Mouse (Mus musculus): ENCODE measurements at regions not wholly inside any gene's neighbourhood (a gene's known extent, or its start where the extent isn't known, plus 50 kb on each side); places are given as distances from the start of the nearest gene placed in this dataset.

- CTCF ChIA-PET, result interaction anchor here (1.1 to 1.3 kb wide), 3 partner anchors 10 to 282 kb away, joined by 3 read pairs; no protein-coding TSS in a partner anchor
- no peak for ATAC-seq
- no peaks in the 10 kb centered on the region for H3K27me3 ChIP-seq
- TF ChIP-seq CTCF (IDR thresholded peaks at IDR 0.05), result no peak
- POLR2A ChIA-PET, result interaction anchor here (0.6 to 0.9 kb wide), 2 partner anchors 12 to 352 kb away, joined by 3 read pairs; no protein-coding TSS in a partner anchor
- no peak for DNase-seq (ENCODE audit: low read depth, low spot score)
- in situ Hi-C loops (cut with MboI; ENCODE audit: low pct_unique_long_range_greater_than_20kb), result no loop called here
Observed at GRCm38 (mm10) chr10:111576395-111577069, 70.4 kb downstream of the Phlda1 start.

- DNase-seq (ENCODE audit: low read depth, low spot score), result no peak
- no peak for TF ChIP-seq CTCF (IDR thresholded peaks at IDR 0.05)
- ChIA-PET CTCF (interaction anchor here (1.4 kb wide), 1 partner anchor 16 kb away, joined by 3 read pairs; no protein-coding TSS in a partner anchor), POLR2A (interaction anchor here (0.6 kb wide), 1 partner anchor 73 kb away, joined by 3 read pairs; no protein-coding TSS in a partner anchor)
- in situ Hi-C loops (cut with MboI; ENCODE audit: low pct_unique_long_range_greater_than_20kb), result no loop called here
- no peak for ATAC-seq
- H3K27me3 ChIP-seq, result no peaks in the 10 kb centered on the region
Observed at GRCm38 (mm10) chr10:111578536-111578935, 72.5 kb downstream of the Phlda1 start.

- DNase-seq (ENCODE audit: low read depth, low spot score), result no peak
- in situ Hi-C loops (cut with MboI; ENCODE audit: low pct_unique_long_range_greater_than_20kb), result no loop called here
- CTCF ChIA-PET, result interaction anchor here (1.2 to 1.6 kb wide), 3 partner anchors 21 to 40 kb away, joined by 3 to 4 read pairs (median 3); no protein-coding TSS in a partner anchor
- ATAC-seq, result no peak
- TF ChIP-seq CTCF (IDR thresholded peaks at IDR 0.05), result no peak
- POLR2A ChIA-PET, result interaction anchor here (0.6 kb wide), 1 partner anchor 373 kb away, joined by 3 read pairs; no protein-coding TSS in a partner anchor
- no peaks in the 10 kb centered on the region for H3K27me3 ChIP-seq
Observed at GRCm38 (mm10) chr10:111579481-111579880, 73.4 kb downstream of the Phlda1 start.

GRCm38 (mm10) chr10:111580401-111581100 lies 74.5 kb downstream of the Phlda1 start:
- no peak for TF ChIP-seq CTCF (IDR thresholded peaks at IDR 0.05)
- no peak for ATAC-seq
- CTCF ChIA-PET, result interaction anchor here (1.3 to 1.6 kb wide), 3 partner anchors 15 to 41 kb away, joined by 3 to 5 read pairs (median 3); no protein-coding TSS in a partner anchor
- POLR2A ChIA-PET, result no interaction called here
- H3K27me3 ChIP-seq, result no peaks in the 10 kb centered on the region
- no peak for DNase-seq (ENCODE audit: low read depth, low spot score)
- in situ Hi-C loops (cut with MboI; ENCODE audit: low pct_unique_long_range_greater_than_20kb), result loop anchor here (5.0 kb wide), 1 partner anchor 73 kb away; the partner anchor contains the start of gene Phlda1

GRCm38 (mm10) chr10:111581847-111582246 lies 75.8 kb downstream of the Phlda1 start:
- TF ChIP-seq CTCF (IDR thresholded peaks at IDR 0.05), result no peak
- in situ Hi-C loops (cut with MboI; ENCODE audit: low pct_unique_long_range_greater_than_20kb), result loop anchor here (5.0 kb wide), 1 partner anchor 75 kb away; the partner anchor contains the start of gene Phlda1
- DNase-seq (ENCODE audit: low read depth, low spot score), result no peak
- POLR2A ChIA-PET, result no interaction called here
- ATAC-seq, result no peak
- CTCF ChIA-PET, result no interaction called here
- H3K27me3 ChIP-seq, result no peaks in the 10 kb centered on the region

GRCm38 (mm10) chr10:111582321-111583123 lies 76.4 kb downstream of the Phlda1 start:
- no peak for TF ChIP-seq CTCF (IDR thresholded peaks at IDR 0.05)
- ChIA-PET CTCF (no interaction called here), POLR2A (no interaction called here)
- DNase-seq (ENCODE audit: low read depth, low spot score), result no peak
- ATAC-seq, result no peak
- in situ Hi-C loops (cut with MboI; ENCODE audit: low pct_unique_long_range_greater_than_20kb), result loop anchor here (5.0 kb wide), 1 partner anchor 75 kb away; the partner anchor contains the start of gene Phlda1
- no peaks in the 10 kb centered on the region for H3K27me3 ChIP-seq

GRCm38 (mm10) chr10:111583124-111583743 lies 77.1 kb downstream of the Phlda1 start:
- CTCF ChIA-PET, result no interaction called here
- TF ChIP-seq CTCF (IDR thresholded peaks at IDR 0.05), result no peak
- ATAC-seq (no peak), DNase-seq (ENCODE audit: low read depth, low spot score) (no peak)
- H3K27me3 ChIP-seq, result no peaks in the 10 kb centered on the region
- in situ Hi-C loops (cut with MboI; ENCODE audit: low pct_unique_long_range_greater_than_20kb), result loop anchor here (5.0 kb wide), 1 partner anchor 76 kb away; the partner anchor contains the start of gene Phlda1
- POLR2A ChIA-PET, result no interaction called here

GRCm38 (mm10) chr10:111583744-111584152 lies 77.7 kb downstream of the Phlda1 start:
- in situ Hi-C loops (cut with MboI; ENCODE audit: low pct_unique_long_range_greater_than_20kb), result loop anchor here (5.0 kb wide), 1 partner anchor 76 kb away; the partner anchor contains the start of gene Phlda1
- no peaks in the 10 kb centered on the region for H3K27me3 ChIP-seq
- no peak for TF ChIP-seq CTCF (IDR thresholded peaks at IDR 0.05)
- peak; percentile 73 for ATAC-seq
- POLR2A ChIA-PET, result no interaction called here
- CTCF ChIA-PET, result no interaction called here
- DNase-seq (ENCODE audit: low read depth, low spot score), result peak; percentile 64

- no peaks in the 10 kb centered on the region for H3K27me3 ChIP-seq
- ChIA-PET CTCF (interaction anchor here (1.5 kb wide), 1 partner anchor 9 kb away, joined by 4 read pairs; no protein-coding TSS in a partner anchor), POLR2A (interaction anchor here (0.7 kb wide), 1 partner anchor 12 kb away, joined by 3 read pairs; no protein-coding TSS in a partner anchor)
- in situ Hi-C loops (cut with MboI; ENCODE audit: low pct_unique_long_range_greater_than_20kb), result no loop called here
- ATAC-seq (no peak), DNase-seq (ENCODE audit: low read depth, low spot score) (no peak)
- TF ChIP-seq CTCF (IDR thresholded peaks at IDR 0.05), result no peak
Observed at GRCm38 (mm10) chr10:111587891-111588611, 82.0 kb downstream of the Phlda1 start.
